Mouse (Mus musculus) liver (tissue): ENCODE results near the gene Grik4.

ENCODE experiments used
- DNase-seq: peaks from one replicate; pipeline ENCODE4 v3.0.0-alpha.2; 2020; ENCODE audit warnings: mixed read lengths

Grik4 gene

GRCm38 (mm10) chr9:42652756-42653155 is 291.5 kb downstream of the Grik4 start:
- DNase-seq: peak; percentile 36

- DNase-seq: no peak
Measured at GRCm38 (mm10) chr9:42652309-42652708, 292.0 kb downstream of the Grik4 start.

GRCm38 (mm10) chr9:42649872-42650271 is 294.4 kb downstream of the Grik4 start:
- no peak for DNase-seq

- no peak for DNase-seq
Measured at GRCm38 (mm10) chr9:42648051-42648450, 296.2 kb downstream of the Grik4 start.

GRCm38 (mm10) chr9:42647596-42647995 is 296.7 kb downstream of the Grik4 start:
- no peak for DNase-seq

GRCm38 (mm10) chr9:42646821-42647220 is 297.5 kb downstream of the Grik4 start:
- DNase-seq: no peak

- DNase-seq: no peak
Measured at GRCm38 (mm10) chr9:42645161-42645560, 299.1 kb downstream of the Grik4 start.

- DNase-seq: no peak
Measured at GRCm38 (mm10) chr9:42642821-42643220, 301.5 kb downstream of the Grik4 start.

GRCm38 (mm10) chr9:42641550-42642117 is 302.7 kb downstream of the Grik4 start:
- no peak for DNase-seq

GRCm38 (mm10) chr9:42636446-42636845 is 307.8 kb downstream of the Grik4 start:
- DNase-seq: no peak

- no peak for DNase-seq
Measured at GRCm38 (mm10) chr9:42631479-42631878, 312.8 kb downstream of the Grik4 start.

GRCm38 (mm10) chr9:42627634-42628033 is 316.7 kb downstream of the Grik4 start:
- DNase-seq: no peak

- DNase-seq: no peak
Measured at GRCm38 (mm10) chr9:42627146-42627545, 317.1 kb downstream of the Grik4 start.

- no peak for DNase-seq
Measured at GRCm38 (mm10) chr9:42626226-42626775, 318.0 kb downstream of the Grik4 start.

- no peak for DNase-seq
Measured at GRCm38 (mm10) chr9:42614409-42614808, 329.9 kb downstream of the Grik4 start.

- no peak for DNase-seq
Measured at GRCm38 (mm10) chr9:42613827-42614226, 330.5 kb downstream of the Grik4 start.

- DNase-seq: no peak
Measured at GRCm38 (mm10) chr9:42612482-42612991, 331.8 kb downstream of the Grik4 start.

- DNase-seq: no peak
Measured at GRCm38 (mm10) chr9:42601445-42601844, 342.8 kb downstream of the Grik4 start.

GRCm38 (mm10) chr9:42597525-42597924 is 346.8 kb downstream of the Grik4 start:
- no peak for DNase-seq

- DNase-seq: no peak
Measured at GRCm38 (mm10) chr9:42578511-42578910, 365.8 kb downstream of the Grik4 start.

- DNase-seq: no peak
Measured at GRCm38 (mm10) chr9:42578106-42578505, 366.2 kb downstream of the Grik4 start.

GRCm38 (mm10) chr9:42573616-42574350 is 370.5 kb downstream of the Grik4 start:
- DNase-seq: no peak

- peak; percentile 65 for DNase-seq
Measured at GRCm38 (mm10) chr9:42573180-42573579, 371.1 kb downstream of the Grik4 start.

- DNase-seq: no peak
Measured at GRCm38 (mm10) chr9:42565921-42566320, 378.4 kb downstream of the Grik4 start.
